Mouse (Mus musculus) small intestine, adult 2 months (tissue): ENCODE measurements at regions not wholly inside any gene's neighbourhood (a gene's known extent, or its start where the extent isn't known, plus 50 kb on each side); places are given as distances from the start of the nearest gene placed in this dataset.

ENCODE experiments used
- H3K27ac ChIP-seq: fragments of 200-500 bp; 2 replicates; pipeline ENCODE4 v1.5.1; 2012; ENCODE audit warnings: low read depth, low read length, control low read depth, inconsistent platforms; ENCODE audit not compliant: insufficient read depth
- H3K27me3 ChIP-seq: fragments of 200-500 bp; 2 replicates; pipeline ENCODE4 v1.6.1; 2012; ENCODE audit warnings: mild to moderate bottlenecking, moderate library complexity, low read length, inconsistent platforms; ENCODE audit not compliant: control insufficient read depth, insufficient read depth
- H3K36me3 ChIP-seq: fragments of 200-500 bp; 2 replicates; pipeline ENCODE4 v1.6.1; 2012; ENCODE audit warnings: mild to moderate bottlenecking, low read length, control low read depth, inconsistent platforms; ENCODE audit not compliant: control insufficient read depth, insufficient read depth
- H3K4me1 ChIP-seq: fragments of 200-500 bp; 2 replicates; pipeline ENCODE4 v1.6.1; 2012; ENCODE audit warnings: low read length, inconsistent platforms, mixed read lengths; ENCODE audit not compliant: control insufficient read depth, insufficient read depth, insufficient read length
- H3K4me3 ChIP-seq: fragments of 200-500 bp; 2 replicates; pipeline ENCODE4 v1.5.1; 2012; ENCODE audit warnings: low read depth, mild to moderate bottlenecking, control low read depth, inconsistent platforms, low read length, moderate library complexity
- CTCF ChIP-seq: fragments of 200-500 bp; IDR thresholded peaks from 2 replicates; pipeline ENCODE4 v1.5.1; 2012; ENCODE audit warnings: low read depth, mild to moderate bottlenecking, control low read depth, inconsistent platforms, low read length, moderate library complexity, mixed read lengths; ENCODE audit not compliant: insufficient replicate concordance, insufficient read length; ENCODE audit errors: extremely low read depth
- POLR2A ChIP-seq: fragments of 200-500 bp; IDR thresholded peaks from 2 replicates; pipeline ENCODE4 v1.6.1; 2012; ENCODE audit warnings: low read depth, mild to moderate bottlenecking, control low read depth, inconsistent platforms, low read length, moderate library complexity
- WGBS: fragments of 180-500 bp; shearing (Covaris S2); methylation state at CpG from one replicate; pipeline ENCODE4 v1.1.7; 2018; 5-methylcytosine and 5-hydroxymethylcytosine counted together

GRCm38 (mm10) chr7:133432343-133432742 is 169.6 kb downstream of the Tex36 start:
- Histone ChIP-seq H3K4me1 (no peaks in the 10 kb centered on the region), H3K27ac (no peak overlapping the region), H3K27me3 (no peaks in the 10 kb centered on the region), H3K4me3 (no peak overlapping the region), H3K36me3 (no peaks in the 10 kb centered on the region)
- TF ChIP-seq CTCF (no peak), POLR2A (no peak)
- 75% methylated on average over 1 of the region's 1 CpGs for WGBS

- WGBS = 28% methylated on average over 2 of the region's 2 CpGs
- Histone ChIP-seq H3K36me3 (no peaks in the 10 kb centered on the region), H3K4me1 (no peaks in the 10 kb centered on the region), H3K4me3 (no peak overlapping the region), H3K27me3 (no peaks in the 10 kb centered on the region), H3K27ac (no peak overlapping the region)
- no peak for TF ChIP-seq POLR2A
- no peak for TF ChIP-seq CTCF
Measured at GRCm38 (mm10) chr7:133402072-133402471, 199.9 kb downstream of the Tex36 start.

GRCm38 (mm10) chr7:133400691-133401090 is 201.3 kb downstream of the Tex36 start:
- no peak overlapping the region for H3K4me3 ChIP-seq
- no peaks in the 10 kb centered on the region for H3K27me3 ChIP-seq
- TF ChIP-seq CTCF (no peak), POLR2A (no peak)
- H3K4me1 ChIP-seq = no peaks in the 10 kb centered on the region
- H3K36me3 ChIP-seq = no peaks in the 10 kb centered on the region
- no peak overlapping the region for H3K27ac ChIP-seq
- WGBS = 55% methylated on average over 4 of the region's 4 CpGs

GRCm38 (mm10) chr7:133388716-133389115 is 213.2 kb downstream of the Tex36 start:
- no peak overlapping the region for H3K4me3 ChIP-seq
- no peaks in the 10 kb centered on the region for H3K36me3 ChIP-seq
- H3K4me1 ChIP-seq = no peaks in the 10 kb centered on the region
- H3K27ac ChIP-seq = no peak overlapping the region
- no peak for TF ChIP-seq POLR2A
- TF ChIP-seq CTCF = no peak
- H3K27me3 ChIP-seq = no peaks in the 10 kb centered on the region
- 80% methylated on average over 6 of the region's 6 CpGs for WGBS

- TF ChIP-seq CTCF (no peak), POLR2A (no peak)
- Histone ChIP-seq H3K27ac (no peak overlapping the region), H3K36me3 (no peaks in the 10 kb centered on the region), H3K27me3 (no peaks in the 10 kb centered on the region), H3K4me3 (no peak overlapping the region), H3K4me1 (peaks cover 2% of the 10 kb centered on the region; the same call in 1 of the 2 replicates)
- 30% methylated on average over 7 of the region's 7 CpGs for WGBS
Measured at GRCm38 (mm10) chr7:133382032-133382712, 219.8 kb downstream of the Tex36 start.

- Histone ChIP-seq H3K4me1 (peaks cover 2% of the 10 kb centered on the region; the same call in 1 of the 2 replicates), H3K36me3 (no peaks in the 10 kb centered on the region), H3K27me3 (no peaks in the 10 kb centered on the region), H3K27ac (no peak overlapping the region), H3K4me3 (no peak overlapping the region)
- TF ChIP-seq CTCF = no peak
- no peak for TF ChIP-seq POLR2A
- WGBS = 40% methylated on average over 1 of the region's 1 CpGs
Measured at GRCm38 (mm10) chr7:133379373-133379772, 222.6 kb downstream of the Tex36 start.

- H3K4me3 ChIP-seq = no peak overlapping the region
- no peak for TF ChIP-seq POLR2A
- TF ChIP-seq CTCF = no peak
- H3K4me1 ChIP-seq = peaks cover 2% of the 10 kb centered on the region; the same call in 1 of the 2 replicates
- 77% methylated on average over 5 of the region's 5 CpGs for whole genome bisulfite sequencing
- no peaks in the 10 kb centered on the region for H3K36me3 ChIP-seq
- no peaks in the 10 kb centered on the region for H3K27me3 ChIP-seq
- H3K27ac ChIP-seq = no peak overlapping the region
Measured at GRCm38 (mm10) chr7:133378338-133378737, 223.6 kb downstream of the Tex36 start.
